Mouse (Mus musculus): Measurements from ENCODE around the gene Mrtfb.

DNA sequence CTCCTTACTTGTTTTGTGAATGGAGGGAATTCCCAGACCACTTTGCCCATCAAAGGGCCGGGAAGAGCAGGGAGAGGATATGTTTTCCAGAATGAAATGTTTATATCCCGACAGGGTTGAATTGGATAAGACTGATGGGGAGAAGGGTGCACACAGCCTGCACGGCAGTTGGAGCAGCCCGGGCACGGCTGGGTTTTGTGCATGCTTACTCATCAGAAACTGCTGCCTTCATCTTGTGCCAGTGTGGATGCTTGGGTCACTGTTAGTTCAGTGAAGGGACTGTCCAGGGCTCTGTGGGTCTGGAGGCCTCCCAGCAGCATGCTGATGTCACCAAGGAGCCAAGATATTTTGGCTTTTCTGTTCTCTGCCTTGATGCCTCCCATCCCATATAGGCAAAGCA is 6.2 kb upstream of the Mrtfb start:
- TF ChIP-seq POLR2A (IDR thresholded peaks at IDR 0.05; ENCODE audit: borderline replicate concordance, control insufficient read depth, low read depth, low read length) (no peak), CTCF (IDR thresholded peaks at IDR 0.05; ENCODE audit: control insufficient read depth, insufficient read depth, low read length) (no peak)

Data from bone marrow, adult 2 months (tissue).